Mouse (Mus musculus) hematopoietic stem cell, adult 5-6 weeks (primary cell): ENCODE measurements around the gene Kcnd1. TPM values are rescaled to one million over a fixed set of nuclear protein-coding genes. Genes with fewer than 3 reads are reported as not detected.

Source experiments
- total RNA-seq: library from RNA; stranded (forward); fragments of 172-1452, 232-1000 nt; gene quantifications from 2 replicates; pipeline ENCODE4 v1.2.3, GENCODE M21; 2017

Gene Kcnd1
- total RNA-seq, 1 experiment from 2014 or later, result 2.1 TPM

Other genes starting within 250 kb of the Kcnd1 start
- 0.25 and 0.69 TPM in 2 replicates for gene Foxp3, start 248.6 kb upstream of the Kcnd1 start, total RNA-seq
- 0.99 and 1.9 TPM in 2 replicates for gene Ppp1r3f, start 248.0 kb upstream of the Kcnd1 start, total RNA-seq
- 23.2 and 32.1 TPM in 2 replicates for gene Ccdc22, start 216.8 kb upstream of the Kcnd1 start, total RNA-seq
- not detected in 2 replicates for gene Cacna1f, start 215.2 kb upstream of the Kcnd1 start, total RNA-seq
- gene Syp, start 183.8 kb upstream of the Kcnd1 start, total RNA-seq, result 0.94 and 1.1 TPM in 2 replicates
- 8.3 and 12.4 TPM in 2 replicates for gene Prickle3, start 165.0 kb upstream of the Kcnd1 start, total RNA-seq
- gene Plp2, start 150.9 kb upstream of the Kcnd1 start, total RNA-seq, result 79.7 and 95.8 TPM in 2 replicates
- gene Magix, start 141.0 kb upstream of the Kcnd1 start, total RNA-seq, result 0.40 and 0.75 TPM in 2 replicates
- 20.3 and 25.5 TPM in 2 replicates for gene Gpkow, start 125.2 kb upstream of the Kcnd1 start, total RNA-seq
- 31.2 and 46.8 TPM in 2 replicates for gene Wdr45, start 108.0 kb upstream of the Kcnd1 start, total RNA-seq
- gene Gm45208, start 100.0 kb upstream of the Kcnd1 start, total RNA-seq, result not detected in 2 replicates
- gene Praf2, start 93.8 kb upstream of the Kcnd1 start, total RNA-seq, result 7.0 and 7.1 TPM in 2 replicates
- 1.8 and 2.1 TPM in 2 replicates for gene Ccdc120, start 71.4 kb upstream of the Kcnd1 start, total RNA-seq
- 9.6 and 12.4 TPM in 2 replicates for gene Tfe3, start 59.7 kb upstream of the Kcnd1 start, total RNA-seq
- 48.4 TPM in 2 replicates for gene Gripap1, start 32.5 kb upstream of the Kcnd1 start, total RNA-seq
- gene Otud5, start 19.1 kb downstream of the Kcnd1 start, total RNA-seq, result 73.7 and 89.4 TPM in 2 replicates
- gene Pim2, start 56.0 kb downstream of the Kcnd1 start, total RNA-seq, result 3.1 and 7.8 TPM in 2 replicates
- gene Slc35a2, start 61.7 kb downstream of the Kcnd1 start, total RNA-seq, result 17.2 and 25.7 TPM in 2 replicates
- 167 and 186 TPM in 2 replicates for gene Pqbp1, start 77.0 kb downstream of the Kcnd1 start, total RNA-seq
- 39.3 and 51.9 TPM in 2 replicates for gene Timm17b, start 77.1 kb downstream of the Kcnd1 start, total RNA-seq
- gene Gm10491, start 85.5 kb downstream of the Kcnd1 start, total RNA-seq, result not detected in 2 replicates
- 1.2 TPM in 1 of 2 replicates, not detected in the other for gene Gm10490, start 87.3 kb downstream of the Kcnd1 start, total RNA-seq
- gene Pcsk1n, start 97.5 kb downstream of the Kcnd1 start, total RNA-seq, result not detected in 2 replicates
- gene Eras, start 106.3 kb downstream of the Kcnd1 start, total RNA-seq, result not detected in 2 replicates
- 10.0 and 32.9 TPM in 2 replicates for gene Hdac6, start 125.6 kb downstream of the Kcnd1 start, total RNA-seq
- 8.6 and 19.1 TPM in 2 replicates for gene Gata1, start 155.8 kb downstream of the Kcnd1 start, total RNA-seq
- not detected in 2 replicates for gene Glod5, start 196.2 kb downstream of the Kcnd1 start, total RNA-seq